In the genomic region with DNA sequence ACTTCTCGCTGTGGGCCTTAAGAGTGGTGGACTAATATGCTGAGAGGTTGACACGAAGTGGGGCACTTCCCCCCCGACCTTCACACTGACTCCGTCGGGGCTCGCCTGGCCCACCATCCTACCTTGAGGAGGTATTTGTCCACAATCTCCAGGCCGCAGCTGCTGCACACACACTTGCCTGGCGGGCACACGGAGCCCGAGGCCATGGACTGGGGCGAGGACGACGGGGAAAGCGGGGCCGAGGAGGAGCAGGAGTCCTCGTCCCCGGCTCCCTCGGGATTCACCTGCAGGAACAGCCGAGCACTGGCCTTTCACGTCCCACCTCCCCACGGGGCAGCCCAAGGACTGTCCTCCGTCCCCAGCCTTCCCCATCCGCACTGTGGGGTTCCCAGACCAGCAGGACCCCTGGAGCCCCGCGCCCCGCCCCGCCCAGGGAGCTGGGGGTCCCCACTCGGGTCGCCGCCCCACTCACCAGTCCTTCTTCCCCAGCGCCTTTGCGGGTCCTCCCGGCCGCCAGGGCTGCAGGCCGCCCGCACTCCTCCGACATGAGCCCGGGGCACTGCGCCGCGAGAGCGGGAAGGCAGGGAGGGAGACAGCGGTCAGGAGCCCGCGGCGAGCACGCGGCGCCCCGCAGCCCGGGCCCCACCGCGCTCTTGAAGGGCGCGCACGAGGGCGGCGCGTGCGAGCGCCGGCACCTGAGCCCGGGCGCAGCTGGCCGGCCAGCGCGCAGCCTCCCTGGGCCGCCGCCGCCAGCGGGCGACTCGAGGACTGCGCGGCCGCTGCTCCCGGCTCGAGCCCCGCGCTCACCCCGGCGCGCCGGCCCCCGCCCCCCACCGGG, we compare ENCODE assay signal across 8 mouse cellular contexts. TPM values are rescaled to one million over a fixed set of nuclear protein-coding genes. Genes with fewer than 3 reads are reported as not detected.
DNase-seq lines count a peak whose midpoint lies in the region; ATAC-seq and TF ChIP-seq lines count a peak whose summit lies in the region.

No protein-coding gene starts in this region.

- WGBS in heart, embryonic 16.5 days: under 1% methylated on average over 83 of the region's 86 CpGs
- 2% methylated on average over 81 of the region's 86 CpGs for WGBS in limb, embryonic 15.5 days
- WGBS in stomach, postnatal 0 days: under 1% methylated on average over 49 of the region's 86 CpGs

- no peaks in the 10 kb centered on the region for H3K36me3 ChIP-seq in heart, embryonic 16.5 days (ENCODE audit: control insufficient read depth, insufficient read depth)
- no peaks in the 10 kb centered on the region for H3K36me3 ChIP-seq in limb, embryonic 15.5 days
- no peaks in the 10 kb centered on the region for H3K36me3 ChIP-seq in stomach, postnatal 0 days (ENCODE audit: control insufficient read depth, insufficient read depth, low read length)

- peaks cover 21% of the 10 kb centered on the region for H3K4me1 ChIP-seq in heart, embryonic 16.5 days (ENCODE audit: control insufficient read depth, insufficient read depth, low read length)
- peaks cover 40% of the 10 kb centered on the region for H3K4me1 ChIP-seq in limb, embryonic 15.5 days
- no peaks in the 10 kb centered on the region; the same call in 1 of the 2 replicates for H3K4me1 ChIP-seq in stomach, postnatal 0 days (replicated peaks; ENCODE audit: control insufficient read depth, insufficient read depth)

- peak; percentile 62; the same call in 1 of the 2 replicates for ATAC-seq in heart, embryonic 16.5 days (replicated peaks; ENCODE audit: extremely low read depth, insufficient read depth, low FRiP score)
- ATAC-seq in limb, embryonic 15.5 days (ENCODE audit: insufficient number of reproducible peaks, low FRiP score, low TSS enrichment, low read depth): peak; percentile 41; the same call in 1 of the 2 replicates
- ATAC-seq in stomach, postnatal 0 days (ENCODE audit: low FRiP score, low TSS enrichment): peak; percentile 81
- ATAC-seq in inflammation-experienced regulatory T-cells, adult 6 months: no peak

- H3K27ac ChIP-seq in heart, embryonic 16.5 days (ENCODE audit: low read length): no peak overlapping the region
- H3K27ac ChIP-seq in limb, embryonic 15.5 days: no peak overlapping the region
- no peak overlapping the region for H3K27ac ChIP-seq in stomach, postnatal 0 days (replicated peaks)

- peaks cover 76% of the 10 kb centered on the region for H3K27me3 ChIP-seq in heart, embryonic 16.5 days (ENCODE audit: control insufficient read depth, insufficient read depth, low read length)
- peaks cover 89% of the 10 kb centered on the region for H3K27me3 ChIP-seq in limb, embryonic 15.5 days
- peaks cover 29% of the 10 kb centered on the region for H3K27me3 ChIP-seq in stomach, postnatal 0 days (ENCODE audit: control insufficient read depth, insufficient read depth, low read length)

- peak overlapping the region; percentile 50 for H3K4me3 ChIP-seq in heart, embryonic 16.5 days (ENCODE audit: low read length)
- peak overlapping the region; percentile 43 for H3K4me3 ChIP-seq in limb, embryonic 15.5 days
- H3K4me3 ChIP-seq in stomach, postnatal 0 days (ENCODE audit: low read depth, low read length): peak overlapping the region; percentile 26

- DNase-seq in adrenal gland, adult 2 months: peak; percentile 7
- DNase-seq in adrenal gland, postnatal 25 days: no peak
- peak; percentile 39 for DNase-seq in R1 (ENCODE audit: low read depth, low spot score)
- DNase-seq in stomach, postnatal 0 days (ENCODE audit: low spot score): peak; percentile 24
- DNase-seq in frontal cortex, postnatal 36 days (ENCODE audit: low spot score in 2 of 2): no peak

- no peak overlapping the region for H3K9ac ChIP-seq in heart, embryonic 16.5 days (ENCODE audit: low read length)
- H3K9ac ChIP-seq in limb, embryonic 15.5 days: 0 out of 2 replicates have a peak overlapping the region, but pooled peaks have one; percentile 10
- H3K9ac ChIP-seq in stomach, postnatal 0 days (ENCODE audit: low read length): no peak overlapping the region

- no peak for TF ChIP-seq EP300 in stomach, postnatal 0 days (optimal IDR thresholded peaks at IDR 0.05)

- no peaks in the 10 kb centered on the region for H3K9me3 ChIP-seq in heart, embryonic 16.5 days (replicated peaks; ENCODE audit: control insufficient read depth, low read length)
- no peaks in the 10 kb centered on the region for H3K9me3 ChIP-seq in limb, embryonic 15.5 days
- no peaks in the 10 kb centered on the region for H3K9me3 ChIP-seq in stomach, postnatal 0 days (ENCODE audit: control insufficient read depth, low read length)

- TF ChIP-seq CTCF in stomach, postnatal 0 days (IDR thresholded peaks at IDR 0.05; ENCODE audit: low read depth): no peak

- peak overlapping the region; percentile 73 for H3K4me2 ChIP-seq in heart, embryonic 16.5 days (ENCODE audit: low read depth, low read length)
- H3K4me2 ChIP-seq in limb, embryonic 15.5 days: peak overlapping the region; percentile 85
- H3K4me2 ChIP-seq in stomach, postnatal 0 days (replicated peaks; ENCODE audit: low read depth): peak overlapping the region; percentile 45

RNA-seq across cellular contexts. Expression of gene Lhx8, which starts 2.4 kb away (rescaled TPM):
- under 1 TPM; 0.58 to 0.66 TPM for total RNA-seq in adrenal gland, adult 2 months (2021)
- polyA plus RNA-seq in adrenal gland, adult 2 months (2012; rRNA removed): 0.58 and 0.66 TPM in 2 replicates
- total RNA-seq in adrenal gland, postnatal 25 days (2021): 0.71 TPM in 1 of 2 replicates, not detected in the other
- 0.19 and 0.45 TPM in 2 replicates for polyA plus RNA-seq in heart, embryonic 16.5 days (2015; fragmentation: Nextera tagmentation; extraction: Ambion mirVana)
- polyA plus RNA-seq in limb, embryonic 15.5 days (2015; fragmentation: Nextera tagmentation; extraction: Ambion mirVana): 1.2 and 2.4 TPM in 2 replicates
- not detected in 2 replicates for polyA plus RNA-seq in stomach, postnatal 0 days (2015; fragmentation: Nextera tagmentation; extraction: Ambion mirVana)
- not detected for polyA plus RNA-seq in inflammation-experienced regulatory T-cells, adult 6 months (2017; shearing (Covaris generic))

Comparison
In these comparisons a context has a peak if more than half of its experiments do, and no peak if none do; other contexts are left out.
1. DNase-seq: peak in adrenal gland, adult 2 months (single experiment), R1 (single experiment) and stomach, postnatal 0 days (single experiment); none in adrenal gland, postnatal 25 days (single experiment) and frontal cortex, postnatal 36 days (0 of 2).
2. Peak in every context shown above with its lines, with median percentiles within 50 percentile points of each other: H3K4me2 ChIP-seq and H3K4me3 ChIP-seq.